Mouse (Mus musculus): ENCODE measurements around the gene Notch2.

Gene Notch2

GRCm38 (mm10) chr3:98074622-98075231 is 61.4 kb downstream of the Notch2 start:
- no peak for DNase-seq (ENCODE audit: low read depth)

GRCm38 (mm10) chr3:98077866-98078265 is 64.5 kb downstream of the Notch2 start:
- DNase-seq (ENCODE audit: low read depth) = no peak

- peak; percentile 45 for DNase-seq (ENCODE audit: low read depth)
These were observed 65.5 kb downstream of the Notch2 start for GRCm38 (mm10) chr3:98078816-98079215.

- no peak for DNase-seq (ENCODE audit: low read depth)
These were observed 66.4 kb downstream of the Notch2 start for GRCm38 (mm10) chr3:98079601-98080215.

- no peak for DNase-seq (ENCODE audit: low read depth)
These were observed 67.3 kb downstream of the Notch2 start for GRCm38 (mm10) chr3:98080630-98081029.

GRCm38 (mm10) chr3:98082188-98082587 is 68.9 kb downstream of the Notch2 start:
- no peak for DNase-seq (ENCODE audit: low read depth)

- DNase-seq (ENCODE audit: low read depth) = peak; percentile 24
These were observed 69.6 kb downstream of the Notch2 start for GRCm38 (mm10) chr3:98082972-98083371.

- DNase-seq (ENCODE audit: low read depth) = no peak
These were observed 70.8 kb downstream of the Notch2 start for GRCm38 (mm10) chr3:98084061-98084655.

GRCm38 (mm10) chr3:98084870-98085269 is 71.5 kb downstream of the Notch2 start:
- DNase-seq (ENCODE audit: low read depth) = no peak

- DNase-seq (ENCODE audit: low read depth) = no peak
These were observed 72.5 kb downstream of the Notch2 start for GRCm38 (mm10) chr3:98085812-98086268.

GRCm38 (mm10) chr3:98086441-98086840 is 73.1 kb downstream of the Notch2 start:
- DNase-seq (ENCODE audit: low read depth) = no peak

- DNase-seq (ENCODE audit: low read depth) = no peak
These were observed 73.5 kb downstream of the Notch2 start for GRCm38 (mm10) chr3:98086860-98087259.

- no peak for DNase-seq (ENCODE audit: low read depth)
These were observed 74.2 kb downstream of the Notch2 start for GRCm38 (mm10) chr3:98087551-98087950.

- no peak for DNase-seq (ENCODE audit: low read depth)
These were observed 76.4 kb downstream of the Notch2 start for GRCm38 (mm10) chr3:98089702-98090101.

- DNase-seq (ENCODE audit: low read depth) = no peak
These were observed 76.8 kb downstream of the Notch2 start for GRCm38 (mm10) chr3:98090129-98090528.

- DNase-seq (ENCODE audit: low read depth) = no peak
These were observed 79.5 kb downstream of the Notch2 start for GRCm38 (mm10) chr3:98092680-98093370.

- no peak for DNase-seq (ENCODE audit: low read depth)
These were observed 80.6 kb downstream of the Notch2 start for GRCm38 (mm10) chr3:98093954-98094353.

GRCm38 (mm10) chr3:98094629-98095583 is 81.6 kb downstream of the Notch2 start:
- no peak for DNase-seq (ENCODE audit: low read depth)

GRCm38 (mm10) chr3:98096981-98097380 is 83.7 kb downstream of the Notch2 start:
- DNase-seq (ENCODE audit: low read depth) = no peak

GRCm38 (mm10) chr3:98098676-98099075 is 85.3 kb downstream of the Notch2 start:
- no peak for DNase-seq (ENCODE audit: low read depth)

- peak; percentile 44 for DNase-seq (ENCODE audit: low read depth)
These were observed 86.0 kb downstream of the Notch2 start for GRCm38 (mm10) chr3:98099287-98099686.

- DNase-seq (ENCODE audit: low read depth) = peak; percentile 57
These were observed 88.2 kb downstream of the Notch2 start for GRCm38 (mm10) chr3:98101541-98101940.

Measured in 416B (cell line).